Mouse (Mus musculus): ENCODE data around the gene Phka1.

GRCm38 (mm10) chrX:102476784-102477183 is 167.3 kb downstream of the Phka1 start:
- no peak for TF ChIP-seq GATA1 (IDR thresholded peaks at IDR 0.05; ENCODE audit: borderline replicate concordance, low read length)
- TF ChIP-seq GATA2 (IDR thresholded peaks at IDR 0.05; ENCODE audit: borderline replicate concordance, low read depth, low read length), result no peak

Measured in G1E (cell line).